Mouse (Mus musculus): ENCODE data around the gene Mdh1.

DNA sequence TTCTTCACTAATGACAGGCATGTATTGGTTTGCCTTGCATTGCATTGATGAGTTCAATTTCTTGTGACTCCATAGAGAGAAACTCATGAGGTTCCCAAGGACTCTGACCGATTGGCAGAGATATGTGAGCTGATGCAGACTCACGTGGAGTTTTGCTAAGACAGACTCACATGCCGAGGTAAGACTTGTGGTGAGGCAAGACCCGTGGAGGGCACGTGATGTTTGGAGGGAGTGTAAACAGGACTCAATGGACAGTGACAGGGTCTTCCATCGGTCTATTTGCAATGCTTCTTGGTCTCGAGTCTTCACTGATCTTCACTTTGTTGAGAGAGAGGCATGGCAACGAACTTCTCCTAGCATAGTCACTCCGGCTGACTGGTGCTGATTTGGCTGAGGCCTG lies 54.4 kb downstream of the Mdh1 start:
- TF ChIP-seq CTCF (IDR thresholded peaks at IDR 0.05; ENCODE audit: extremely low read depth, insufficient read length, insufficient replicate concordance, low read depth, low read length) (no peak), POLR2A (IDR thresholded peaks at IDR 0.05; ENCODE audit: low read depth, low read length) (no peak)
